Mouse (Mus musculus): ENCODE results near the gene Dock9.

DNA sequence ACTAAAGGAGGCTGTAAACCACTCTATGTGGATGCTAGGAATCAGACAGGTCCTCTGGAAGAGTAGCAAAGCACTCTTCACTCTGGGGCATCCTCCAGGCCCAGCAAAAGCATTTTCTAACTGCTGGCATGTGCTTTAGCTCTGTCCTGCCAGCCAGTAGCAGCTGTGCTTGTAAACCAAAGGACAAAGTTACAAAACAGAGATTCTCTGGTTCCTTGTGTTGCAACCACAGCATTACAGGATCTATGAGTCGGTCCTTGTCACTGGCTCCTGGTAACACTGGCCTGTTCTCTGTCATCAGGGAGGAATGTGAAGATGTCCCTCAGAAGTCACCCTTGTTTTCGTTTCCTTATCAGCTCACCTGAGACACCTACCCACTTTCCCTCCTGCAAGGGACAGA, 297.1 kb downstream of the Dock9 start:
- no peak for TF ChIP-seq POLR2A (IDR thresholded peaks at IDR 0.05; ENCODE audit: insufficient read depth, low read depth, low read length)
- TF ChIP-seq CTCF (IDR thresholded peaks at IDR 0.05), result no peak
- no peak for TF ChIP-seq EP300 (IDR thresholded peaks at IDR 0.05; ENCODE audit: insufficient read depth, low read depth, low read length)
